Mouse (Mus musculus) embryo, embryonic 11.5 days (tissue): ENCODE data around the gene Tgfbr3.
"Not testable (repeated sequence)": the region's sequence is repeated elsewhere in the genome, so short reads cannot be mapped to it uniquely, and the experiment has no call there.

Experiments
- DNase-seq: peaks from one replicate; pipeline ENCODE4 v3.0.0-alpha.2; 2012; ENCODE audit warnings: low read depth, low spot score

Tgfbr3 gene

DNA sequence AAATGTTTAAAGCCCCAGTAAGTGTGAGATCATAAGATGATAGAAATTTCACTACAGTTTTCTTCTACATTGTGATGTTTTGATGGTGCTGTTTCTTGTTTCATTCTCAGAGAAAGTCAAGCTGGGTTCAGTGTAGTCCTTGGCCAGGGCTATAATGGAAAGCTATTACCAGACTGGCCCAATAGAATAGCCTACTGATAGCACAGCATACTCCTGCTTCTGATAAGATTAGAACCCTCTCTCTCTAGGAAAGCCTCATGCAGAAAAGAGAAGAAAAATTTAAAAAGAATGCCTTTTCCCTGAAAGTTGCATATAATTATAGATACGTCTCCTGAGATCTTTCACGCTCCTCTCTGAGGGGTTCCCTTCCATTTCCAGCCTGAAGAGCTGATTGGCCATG, 46.0 kb downstream of the Tgfbr3 start:
- DNase-seq, result no peak

DNA sequence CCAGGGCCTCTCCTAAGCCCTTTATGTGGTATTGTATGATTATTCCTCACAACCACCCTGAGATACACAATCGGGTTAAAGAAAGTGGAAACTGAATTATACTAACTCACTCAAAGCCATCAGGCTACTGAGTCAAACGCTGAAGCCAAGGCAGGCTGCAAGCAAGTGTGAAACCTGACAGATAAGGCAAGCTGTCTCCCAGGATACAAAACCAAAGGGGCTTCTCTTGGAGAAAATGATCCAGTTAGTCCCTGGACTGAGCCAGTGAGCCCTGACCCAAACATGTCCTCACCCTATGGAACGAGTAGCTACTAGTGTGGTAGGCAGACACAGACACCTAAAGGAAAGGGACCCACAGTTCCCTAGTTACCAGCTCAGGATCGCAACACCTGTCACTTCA, 46.4 kb downstream of the Tgfbr3 start:
- DNase-seq, result no peak

DNA sequence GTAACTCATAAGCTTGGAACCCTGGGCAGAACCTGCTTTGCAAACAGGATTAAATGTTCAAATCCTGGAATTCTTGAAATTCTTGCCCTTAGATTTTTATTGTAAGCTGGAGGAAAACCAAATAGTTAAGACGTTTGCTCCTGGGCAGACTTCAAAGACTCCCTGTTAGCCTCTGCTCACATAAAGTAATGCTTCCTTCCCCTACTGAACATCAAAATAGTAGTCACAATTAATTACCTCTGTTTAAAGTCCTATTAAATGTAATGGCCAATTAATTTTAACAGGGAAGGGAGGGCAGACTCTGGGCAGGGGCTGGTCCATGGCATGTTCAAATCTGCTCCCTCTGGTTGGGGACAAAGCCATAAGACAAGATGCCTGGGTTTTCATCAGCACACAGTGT, 49.2 kb downstream of the Tgfbr3 start:
- no peak for DNase-seq

DNA sequence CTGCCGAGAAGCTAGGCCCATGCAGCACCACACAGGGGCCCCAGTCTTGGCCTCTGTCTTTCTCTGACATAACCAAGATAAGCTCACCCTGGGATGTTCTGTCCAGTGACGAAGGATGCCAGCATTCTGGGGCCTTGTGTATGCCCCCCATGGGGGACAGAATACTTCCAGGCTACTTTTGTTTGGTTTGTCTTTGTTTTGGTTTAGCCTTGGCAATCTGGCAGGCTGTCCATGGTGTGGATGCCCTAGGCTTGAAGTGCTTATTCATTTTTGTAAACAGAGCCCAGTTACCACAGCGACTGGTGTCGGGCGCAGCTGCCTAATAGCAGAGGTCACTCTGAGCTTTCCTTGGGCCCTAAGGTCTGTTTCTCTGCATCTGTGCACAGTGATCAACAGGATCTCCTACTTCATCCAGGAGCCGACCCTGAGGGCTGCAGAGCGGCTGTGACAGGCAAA, 51.4 kb downstream of the Tgfbr3 start:
- no peak for DNase-seq

DNA sequence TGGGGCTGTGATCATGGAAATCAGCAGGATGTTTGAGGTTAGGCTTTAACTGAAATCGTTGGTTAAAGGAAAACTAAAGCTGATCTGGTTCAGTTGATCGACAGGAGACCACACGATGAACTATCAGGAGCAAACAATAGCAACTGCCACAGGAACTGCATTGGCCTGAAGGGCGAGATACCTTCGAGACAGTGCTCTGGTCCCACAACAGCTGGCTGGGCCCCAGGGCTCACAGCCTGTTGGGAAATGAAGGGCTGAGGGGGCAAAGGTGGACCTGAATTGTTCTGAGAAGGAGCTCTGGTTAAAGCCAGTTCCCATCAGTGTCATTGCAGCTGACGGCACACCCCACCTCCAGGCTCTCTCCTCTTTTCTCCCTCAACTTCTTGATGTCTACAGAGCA, 52.5 kb downstream of the Tgfbr3 start:
- no peak for DNase-seq

DNA sequence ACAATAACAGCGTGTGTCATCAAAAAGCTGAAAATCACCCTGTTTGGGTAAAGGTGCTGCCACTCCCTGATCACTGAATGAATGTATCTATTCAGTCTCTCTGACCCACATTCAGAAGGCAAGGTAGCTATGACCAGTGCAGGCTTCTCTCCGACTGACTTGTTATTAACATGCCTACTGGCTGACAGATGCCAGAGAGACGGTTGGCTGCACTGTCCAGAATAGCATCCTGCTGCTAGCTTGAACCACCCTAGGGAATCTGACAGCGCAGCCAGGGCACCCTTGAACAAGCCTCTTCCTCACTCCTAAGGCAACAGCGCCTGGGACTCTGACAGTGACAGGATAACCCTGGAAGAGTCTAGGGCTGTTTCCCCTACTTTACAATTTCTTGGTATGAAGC, 53.4 kb downstream of the Tgfbr3 start:
- no peak for DNase-seq

DNA sequence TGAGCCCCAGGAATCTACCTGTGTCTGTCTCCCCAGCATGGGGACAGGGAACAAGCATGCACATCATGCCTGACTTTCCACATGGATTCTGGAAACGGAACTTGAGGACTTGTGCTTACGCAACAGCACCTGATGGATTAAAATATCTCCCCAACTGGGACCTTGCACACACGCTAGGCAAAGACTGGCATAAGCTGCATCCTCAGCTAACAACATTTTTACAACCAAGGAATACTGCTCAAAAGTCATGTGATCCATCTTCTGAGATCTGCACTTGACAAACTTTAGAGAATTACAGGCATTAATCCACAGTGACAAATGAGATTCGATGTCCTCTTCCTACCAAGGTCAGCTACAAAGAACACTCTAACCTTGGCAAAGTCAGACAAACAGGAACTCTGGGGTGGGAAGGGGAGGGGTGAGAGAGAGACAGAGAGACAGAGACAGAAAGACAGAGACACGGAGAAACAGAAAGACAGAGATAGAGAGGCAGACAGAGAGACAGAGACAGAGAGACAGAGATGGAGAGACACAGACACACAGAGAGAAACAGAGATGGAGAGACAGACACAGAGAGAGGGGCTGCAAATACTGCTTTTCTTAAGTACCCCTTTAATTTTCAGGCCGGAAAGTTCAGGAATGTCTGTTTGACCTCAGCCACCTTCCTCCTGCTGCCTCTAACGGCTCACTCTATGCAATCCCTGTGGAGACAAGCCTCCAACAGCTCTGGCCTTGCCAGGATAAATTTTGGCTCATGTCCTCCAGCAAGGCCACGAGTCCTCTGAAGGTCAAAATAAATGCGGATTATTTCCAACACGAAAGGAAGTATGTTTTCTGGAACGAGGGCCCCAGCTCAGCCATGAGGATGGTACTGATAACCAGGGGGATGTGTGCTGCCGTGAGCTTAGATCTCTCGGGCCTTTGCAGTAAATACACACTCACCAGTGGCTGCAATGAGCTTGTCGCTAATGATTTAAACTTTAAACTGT, 55.8 kb downstream of the Tgfbr3 start:
- no peak for DNase-seq

DNA sequence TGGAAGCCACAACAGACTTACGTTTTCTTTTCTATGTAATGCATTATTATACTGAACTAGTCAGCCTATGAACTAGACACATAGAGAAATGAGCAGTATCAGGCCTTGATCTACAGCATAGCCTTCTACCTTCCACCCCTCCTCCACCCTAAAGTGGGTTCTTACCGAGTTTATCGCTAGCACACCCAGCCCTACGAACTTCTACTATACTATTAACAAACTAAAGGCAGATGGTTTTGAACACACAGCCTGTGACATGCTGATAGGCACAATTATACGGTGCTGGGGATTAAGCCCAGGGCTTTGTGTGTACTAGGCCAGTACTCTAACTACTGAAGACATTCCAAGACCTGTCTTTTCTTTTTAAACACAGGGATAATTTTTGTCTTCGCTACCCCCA, 59.2 kb downstream of the Tgfbr3 start:
- no peak for DNase-seq

DNA sequence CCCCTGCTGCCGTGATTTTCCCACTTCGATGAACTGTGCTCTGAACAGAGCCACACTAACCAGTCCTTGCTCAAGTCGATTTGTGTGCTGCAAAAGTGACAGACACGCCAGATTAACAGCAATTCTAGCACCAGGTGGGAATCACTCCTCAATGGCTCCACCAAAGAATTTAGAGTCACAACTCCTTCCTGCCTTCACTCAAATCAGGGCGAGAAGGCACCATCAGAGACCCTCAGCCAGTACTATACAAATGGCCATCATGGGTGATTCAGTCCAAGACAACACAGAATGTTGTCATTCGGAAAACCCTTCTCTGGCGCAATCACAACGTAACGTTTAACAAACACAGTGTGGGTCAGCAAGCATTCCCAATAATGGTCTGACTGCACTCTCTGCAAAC, 60.4 kb downstream of the Tgfbr3 start:
- DNase-seq, result no peak

DNA sequence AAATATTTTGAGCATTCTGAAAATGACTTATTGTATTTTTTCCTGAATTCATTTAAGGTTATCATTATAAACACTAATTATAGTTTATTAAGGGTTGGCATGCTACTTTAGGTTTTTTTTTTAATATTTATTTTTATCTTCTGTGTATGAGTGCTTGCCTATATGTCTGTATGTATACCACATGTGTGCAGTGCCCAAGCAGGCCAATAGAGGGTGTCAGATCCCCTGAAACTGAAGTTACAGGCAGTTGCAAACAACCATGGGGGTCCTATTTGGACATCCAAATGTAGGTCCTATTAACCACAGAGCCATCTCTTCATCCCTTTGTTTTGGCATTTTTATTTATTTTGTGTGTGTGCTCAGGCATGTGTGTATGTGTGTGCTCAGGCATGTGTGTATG, 61.8 kb downstream of the Tgfbr3 start:
- DNase-seq, result no peak

DNA sequence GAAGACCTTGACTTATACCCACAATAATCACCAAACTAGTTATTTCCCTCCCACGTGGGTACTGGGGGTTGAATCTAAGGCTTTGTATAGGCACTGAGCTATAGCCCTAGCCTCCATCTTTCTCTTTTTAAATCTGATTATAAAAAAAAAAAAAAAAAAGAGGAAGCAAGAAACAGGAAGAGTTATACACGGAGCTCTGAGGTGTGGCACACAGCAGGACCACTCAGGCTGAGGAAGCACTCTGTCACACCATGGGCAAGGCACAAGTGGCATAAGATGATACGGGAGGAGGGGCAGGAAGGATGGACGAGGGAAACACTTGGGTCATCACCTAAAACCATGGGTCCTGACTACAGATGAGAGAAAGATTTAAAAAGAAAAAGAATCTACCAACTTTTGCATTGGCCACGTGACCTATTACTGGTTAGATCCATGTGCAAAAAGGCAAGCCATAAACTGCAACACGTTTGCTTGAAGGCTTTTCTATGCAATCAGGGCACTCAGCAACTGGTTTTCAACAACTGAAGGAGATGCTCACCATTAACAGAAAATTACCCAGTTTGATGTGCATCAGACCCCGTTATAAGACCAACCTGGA, 64.5 kb downstream of the Tgfbr3 start:
- no peak for DNase-seq

DNA sequence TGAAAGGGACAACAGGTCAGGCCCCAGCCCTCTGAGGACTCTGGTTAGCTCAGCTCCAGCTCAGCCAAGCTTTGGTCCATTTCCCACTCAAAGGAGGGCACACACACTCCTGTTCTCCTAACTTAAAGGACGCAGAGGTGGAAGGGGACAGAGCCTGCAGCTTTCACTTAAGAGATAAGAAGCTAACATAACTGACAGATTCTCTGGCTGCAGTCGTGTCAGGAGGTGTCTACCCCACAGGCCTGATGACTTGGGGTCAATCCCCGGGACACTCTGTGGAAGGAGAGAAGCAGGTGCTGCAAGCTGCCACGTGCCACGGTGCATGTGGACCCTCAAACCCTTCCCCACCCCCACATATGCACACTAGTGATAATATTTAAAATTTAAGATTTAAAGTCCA, 65.3 kb downstream of the Tgfbr3 start:
- DNase-seq, result no peak

DNA sequence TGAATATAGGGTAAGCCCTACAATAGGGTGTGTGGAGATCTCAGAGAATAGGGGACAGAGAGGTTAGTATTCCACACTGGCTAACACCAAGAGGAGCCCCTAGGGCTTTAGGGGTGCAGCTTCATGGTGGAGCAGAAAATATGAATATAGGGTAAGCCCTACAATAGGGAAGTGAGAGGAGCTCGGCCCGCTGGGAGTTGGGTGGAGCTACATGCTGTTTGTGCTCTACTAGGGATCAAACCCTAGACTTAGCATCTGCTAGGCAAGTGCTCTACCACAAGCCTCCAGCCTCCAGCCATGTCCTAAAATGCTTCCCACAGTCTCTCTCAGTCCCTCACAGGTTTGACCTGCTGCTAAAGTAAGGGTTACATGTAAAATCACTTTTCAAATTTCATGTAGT, 65.9 kb downstream of the Tgfbr3 start:
- not testable (repeated sequence) for DNase-seq

DNA sequence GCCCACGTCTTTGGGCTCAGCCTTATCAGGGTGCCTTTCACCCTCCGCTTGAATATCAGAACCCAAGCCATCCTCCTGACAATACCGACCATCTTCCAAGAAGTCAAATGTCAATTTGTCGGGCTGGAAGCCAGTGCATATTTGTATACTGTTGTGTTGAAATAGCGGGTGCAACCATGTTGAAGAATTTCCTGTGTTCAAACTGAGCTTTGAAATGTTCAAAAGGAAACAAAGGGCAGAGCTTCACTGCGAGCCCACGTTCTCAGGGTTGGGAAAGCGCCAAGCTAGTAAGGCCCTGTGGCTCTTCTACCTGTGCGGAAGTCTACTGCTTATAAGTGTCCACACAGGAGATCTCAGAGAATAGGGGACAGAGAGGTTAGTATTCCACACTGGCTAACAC, 66.4 kb downstream of the Tgfbr3 start:
- no peak for DNase-seq

DNA sequence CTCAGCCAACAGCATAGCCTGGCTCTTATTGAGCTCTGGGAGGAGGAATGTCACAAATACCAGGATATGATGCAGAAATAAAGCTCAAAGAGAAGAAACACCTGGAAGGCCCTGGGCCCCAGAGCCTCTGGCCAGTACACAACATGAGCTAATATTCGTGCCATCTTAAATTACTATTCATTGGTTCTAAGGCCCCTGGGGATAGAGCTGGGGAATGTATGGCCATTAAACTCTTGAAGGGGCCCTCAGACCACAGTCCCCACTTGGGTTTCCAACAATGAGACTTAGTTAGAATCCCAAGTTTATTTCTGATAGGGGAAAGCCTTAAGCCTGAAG, 66.8 kb downstream of the Tgfbr3 start:
- no peak for DNase-seq

DNA sequence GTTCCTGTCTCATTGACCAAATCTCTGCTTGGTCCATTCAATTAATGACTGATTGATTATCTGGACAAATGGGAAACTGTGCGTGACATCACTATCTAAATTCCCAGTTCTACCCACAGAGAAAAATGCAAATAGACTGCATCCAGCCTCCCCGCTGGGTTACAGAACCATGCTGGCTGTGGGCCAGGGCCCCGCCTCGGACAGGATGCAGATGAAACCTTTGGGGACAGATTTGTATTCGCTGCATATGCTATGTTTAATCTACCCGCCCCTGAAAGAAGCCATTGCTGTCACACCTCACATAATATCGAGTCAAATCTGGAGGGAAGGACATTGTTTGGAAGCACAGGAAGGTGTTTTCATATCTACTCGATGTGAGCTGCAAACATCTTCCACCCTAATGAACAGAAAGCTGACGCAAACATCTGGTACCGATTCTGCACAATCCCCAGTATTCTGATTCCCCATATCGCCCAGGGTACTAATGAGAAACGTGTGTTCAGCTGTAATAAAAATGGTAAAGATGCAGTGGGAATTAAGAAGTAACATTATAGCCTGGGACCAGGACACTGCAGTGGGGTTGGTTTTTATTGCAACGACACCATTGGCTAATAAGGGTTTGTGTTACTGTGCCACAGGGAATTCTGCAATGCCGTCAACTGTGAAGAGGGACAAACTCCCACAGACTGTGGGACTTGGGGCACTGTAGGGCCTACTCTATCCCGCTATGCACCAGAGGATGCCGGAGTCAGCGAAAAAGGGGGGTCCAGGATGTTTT, 67.3 kb downstream of the Tgfbr3 start:
- no peak for DNase-seq

DNA sequence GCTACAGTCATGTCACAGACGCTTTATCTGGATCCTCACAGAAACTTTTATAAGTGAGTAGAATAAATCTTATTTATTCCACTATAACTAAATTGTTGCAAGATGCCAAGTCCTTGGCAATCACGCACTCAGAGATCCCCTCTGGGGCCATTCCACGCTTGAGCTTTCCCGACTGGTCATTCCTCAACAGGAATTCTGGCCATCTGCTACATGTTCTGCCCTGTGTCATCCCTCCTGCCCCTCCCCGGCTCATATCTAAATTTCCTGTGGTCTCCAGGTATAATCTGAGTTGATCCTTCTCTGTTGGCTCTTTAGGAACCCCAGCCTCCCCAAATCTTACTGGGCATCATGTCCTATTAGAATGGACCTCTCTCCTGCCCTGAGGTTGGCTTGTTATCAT, 68.5 kb downstream of the Tgfbr3 start:
- DNase-seq, result no peak

DNA sequence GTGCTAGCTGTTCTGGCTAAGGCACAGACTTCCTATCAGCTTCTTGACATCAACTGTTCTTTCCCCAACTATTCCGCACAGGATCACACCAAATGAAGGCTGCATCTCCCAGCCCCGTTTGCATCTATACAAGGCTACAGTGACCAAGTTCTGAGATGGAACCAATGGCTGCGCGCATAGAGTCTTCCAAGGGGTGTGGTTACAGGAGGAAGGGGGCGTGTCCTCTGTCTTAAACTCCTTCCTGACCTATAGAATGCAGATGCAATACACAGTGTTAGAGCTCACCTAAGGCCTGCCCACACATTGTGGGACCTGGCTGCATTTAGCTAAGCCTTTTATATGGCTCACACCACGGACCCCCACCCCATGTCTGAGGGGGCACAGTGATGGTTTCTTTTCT, 69.5 kb downstream of the Tgfbr3 start:
- DNase-seq, result no peak

DNA sequence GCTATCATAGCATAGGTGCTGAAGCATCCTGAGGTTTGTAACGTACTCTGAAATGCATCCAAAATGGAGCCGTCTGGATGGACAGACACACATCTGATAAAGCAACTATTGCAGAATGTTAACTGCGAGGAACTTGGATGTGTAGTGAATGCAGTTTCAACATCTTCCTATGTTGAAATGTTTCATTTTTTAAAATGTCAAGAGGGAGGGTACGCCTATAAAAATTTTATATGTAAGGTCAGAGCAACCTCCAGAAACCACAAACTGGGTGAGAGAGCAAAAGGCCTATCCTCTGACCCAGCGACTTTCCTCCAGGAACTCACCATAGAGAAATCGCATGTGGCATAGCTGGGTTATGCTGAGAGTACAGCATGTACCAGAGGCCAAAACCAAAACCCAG, 70.1 kb downstream of the Tgfbr3 start:
- no peak for DNase-seq

DNA sequence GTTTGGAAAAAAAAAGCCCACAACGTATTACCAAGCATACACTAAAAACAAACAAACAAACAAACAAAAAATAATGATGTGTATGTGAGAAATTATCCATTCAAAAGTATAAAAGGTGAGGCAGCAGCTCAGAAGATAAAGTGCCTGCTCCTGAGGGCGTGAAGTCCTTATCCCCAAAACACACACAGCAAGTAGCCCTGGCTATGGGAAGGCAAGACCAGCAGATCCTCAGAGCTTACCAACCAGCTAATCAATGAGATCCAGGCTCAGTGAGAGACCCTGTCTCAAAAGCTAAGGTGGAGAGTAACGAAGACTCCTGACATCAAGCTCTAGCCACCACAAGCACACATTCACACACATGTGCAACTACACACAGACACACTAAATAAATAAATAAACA, 70.8 kb downstream of the Tgfbr3 start:
- no peak for DNase-seq

DNA sequence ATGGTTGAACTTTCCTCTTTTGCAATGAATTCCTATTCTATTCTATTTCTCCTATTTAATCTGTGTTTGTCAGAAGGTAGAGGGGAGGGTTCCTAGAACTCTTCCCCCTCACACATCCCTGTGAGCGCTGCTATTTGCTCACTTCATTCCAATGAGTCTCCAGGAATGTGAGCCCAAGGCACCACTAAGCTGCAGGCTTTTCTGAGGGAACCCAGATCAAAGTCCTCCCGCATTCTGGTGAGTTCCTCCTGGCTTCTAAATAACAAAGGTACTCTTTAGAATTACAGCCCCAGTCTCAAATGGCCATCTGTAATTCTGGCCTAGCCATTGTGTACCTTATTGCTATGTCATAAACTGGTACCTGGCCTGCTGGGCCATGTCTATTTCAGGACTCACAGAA, 72.3 kb downstream of the Tgfbr3 start:
- no peak for DNase-seq

DNA sequence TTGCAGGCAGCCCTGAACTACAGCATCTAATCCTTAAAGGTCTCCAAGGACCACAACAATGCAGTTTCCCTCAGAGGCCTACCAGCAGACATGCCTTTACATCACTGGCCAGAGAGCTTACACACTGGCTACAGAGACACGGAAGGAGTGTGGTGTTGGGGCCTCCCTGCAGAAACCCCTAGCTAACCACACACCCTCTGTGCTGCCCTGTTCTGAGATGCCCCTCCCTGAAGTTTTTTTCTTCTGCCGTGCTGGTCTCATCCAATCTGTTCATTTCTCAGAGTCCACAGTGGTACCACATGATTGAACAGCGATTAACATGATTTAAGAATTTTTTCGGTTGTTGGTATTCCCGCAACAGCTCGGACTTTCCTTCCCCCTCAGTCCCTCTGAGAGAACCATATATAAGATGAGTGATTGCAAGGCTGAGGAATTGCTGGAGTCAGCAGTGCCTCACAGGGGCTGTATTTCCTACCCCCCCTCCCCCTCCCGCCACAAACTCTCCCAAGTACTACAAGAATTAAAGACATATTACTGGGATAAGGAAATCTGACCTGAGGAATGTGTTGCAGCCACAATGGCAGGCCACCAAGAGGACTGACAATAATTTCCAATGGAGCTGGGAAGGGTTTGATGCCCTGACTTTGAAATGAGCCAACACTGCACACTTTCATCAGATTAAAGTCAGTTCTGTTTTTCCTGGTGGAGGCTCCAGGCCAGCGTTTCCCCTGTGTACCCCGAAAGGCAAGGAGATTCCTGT, 75.9 kb downstream of the Tgfbr3 start:
- DNase-seq, result no peak
